11 mouse cellular contexts compared by ENCODE assay signal in genomic region chr13:92241426-92241825, GRCm38 (mm10).
DNase-seq lines count a peak whose midpoint lies in the region; ATAC-seq and TF ChIP-seq lines count a peak whose summit lies in the region.
"Had no signal": no experiment of that assay in that cellular context is flagged by ENCODE, and none has a peak within 500 bp of the region (broad histone marks: within the 10 kb centered on the region; RNA-seq: fewer than 3 reads in every experiment).

No protein-coding gene starts in this region.

- no peaks in the 10 kb centered on the region for H3K36me3 ChIP-seq in kidney, adult 2 months (ENCODE audit: control insufficient read depth, insufficient read depth, low read length)
- H3K36me3 ChIP-seq in kidney, embryonic 15.5 days, result peaks cover 6% of the 10 kb centered on the region; the same call in 1 of the 2 replicates
- H3K36me3 ChIP-seq in liver, embryonic 14.5 days (replicated peaks; ENCODE audit: control insufficient read depth, insufficient read depth, low read depth), result no peaks in the 10 kb centered on the region

- TF ChIP-seq POLR2A in kidney, adult 2 months (IDR thresholded peaks at IDR 0.05; ENCODE audit: low read depth, low read length), result no peak

- TF ChIP-seq EP300 in liver, embryonic 14.5 days (IDR thresholded peaks at IDR 0.05; ENCODE audit: low read depth), result no peak

- intact Hi-C loops in left cerebral cortex, postnatal 36 days (cut with DNase I), result no loop called here

- H3K27me3 ChIP-seq in kidney, adult 2 months (replicated peaks; ENCODE audit: control insufficient read depth, insufficient read depth, low read length), result no peaks in the 10 kb centered on the region
- no peaks in the 10 kb centered on the region for H3K27me3 ChIP-seq in kidney, embryonic 15.5 days
- H3K27me3 ChIP-seq in liver, embryonic 14.5 days (ENCODE audit: control insufficient read depth, insufficient read depth, low read length), result no peaks in the 10 kb centered on the region

- no peak overlapping the region for H3K4me3 ChIP-seq in kidney, adult 2 months (ENCODE audit: insufficient read depth, low read depth, low read length)
- no peak overlapping the region for H3K4me3 ChIP-seq in kidney, embryonic 15.5 days (replicated peaks)
- H3K4me3 ChIP-seq in liver, embryonic 14.5 days (ENCODE audit: insufficient read depth in 1 of 2, low read depth in 2 of 2, low read length in 2 of 2), result no peak overlapping the region
- H3K4me3 ChIP-seq: left cerebral cortex, adult 2 months had no signal

- peak; percentile 17 for DNase-seq in kidney, adult 2 months
- peak; percentile 8 for DNase-seq in CD4-positive, CD25-positive, alpha-beta regulatory T cell, adult 2 months (ENCODE audit: low read depth, low spot score)
- DNase-seq in adrenal gland, postnatal 25 days, result peak; percentile 15
- peak in 1 of 3 experiments; percentile 2 for DNase-seq in liver, embryonic 14.5 days (ENCODE audit: low read depth in 3 of 3, low spot score in 3 of 3)
- no peak for DNase-seq in left cerebral cortex, postnatal 36 days (ENCODE audit: low spot score in 2 of 2)
- DNase-seq in cerebellum, postnatal 14 days, result no peak
- no peak for DNase-seq in frontal cortex, postnatal 10 days (ENCODE audit: low spot score in 2 of 2)
- DNase-seq: right cerebral cortex, adult 18-20 months had no signal

- no peaks in the 10 kb centered on the region for H3K4me1 ChIP-seq in kidney, adult 2 months (ENCODE audit: control insufficient read depth, insufficient read depth, low read length)
- H3K4me1 ChIP-seq in kidney, embryonic 15.5 days, result no peaks in the 10 kb centered on the region
- peaks cover 0 to 6% of the 10 kb centered on the region in 2 experiments; a peak in 1 of 4 replicates for H3K4me1 ChIP-seq in liver, embryonic 14.5 days (replicated peaks; ENCODE audit: control insufficient read depth in 2 of 2, insufficient read depth in 2 of 2, low read length in 1 of 2)

- no peak overlapping the region for H3K9ac ChIP-seq in kidney, embryonic 15.5 days
- no peak overlapping the region for H3K9ac ChIP-seq in liver, embryonic 14.5 days (replicated peaks)
- H3K9ac ChIP-seq: hindbrain, embryonic 14.5 days had no signal

- TF ChIP-seq CTCF in kidney, adult 2 months (conservative IDR thresholded peaks at IDR 0.05; ENCODE audit: insufficient read depth, insufficient read length, low read depth, low read length), result no peak
- TF ChIP-seq CTCF in liver, embryonic 14.5 days (IDR thresholded peaks at IDR 0.05; ENCODE audit: low read depth), result no peak

- ATAC-seq in kidney, embryonic 15.5 days (replicated peaks; ENCODE audit: low FRiP score), result no peak
- ATAC-seq in liver, embryonic 14.5 days (ENCODE audit: insufficient read depth), result peak; percentile 21; the same call in 1 of the 2 replicates

- H3K9me3 ChIP-seq in kidney, embryonic 15.5 days (replicated peaks), result no peaks in the 10 kb centered on the region
- H3K9me3 ChIP-seq in liver, embryonic 14.5 days (ENCODE audit: control insufficient read depth, low read length), result no peaks in the 10 kb centered on the region

- H3K27ac ChIP-seq in kidney, adult 2 months (ENCODE audit: insufficient read depth, low read depth, low read length), result no peak overlapping the region
- H3K27ac ChIP-seq in kidney, embryonic 15.5 days, result no peak overlapping the region
- H3K27ac ChIP-seq in liver, embryonic 14.5 days, result no peak overlapping the region
- H3K27ac ChIP-seq: hindbrain, embryonic 14.5 days; left cerebral cortex, adult 2 months had no signal

- WGBS in kidney, adult 2 months, result 54% methylated on average over 4 of the region's 4 CpGs
- 83% methylated on average over 4 of the region's 4 CpGs for WGBS in kidney, embryonic 15.5 days
- 30% methylated on average over 4 of the region's 4 CpGs for WGBS in liver, embryonic 14.5 days (ENCODE audit: insufficient replicate concordance)

- H3K4me2 ChIP-seq in kidney, embryonic 15.5 days, result no peak overlapping the region
- no peak overlapping the region for H3K4me2 ChIP-seq in liver, embryonic 14.5 days (ENCODE audit: low read depth)
- H3K4me2 ChIP-seq: hindbrain, embryonic 14.5 days had no signal

Comparison
In these comparisons a context has a peak if more than half of its experiments do, and no peak if none do; other contexts are left out.
1. DNase-seq: peak in kidney, adult 2 months (single experiment), CD4-positive, CD25-positive, alpha-beta regulatory T cell, adult 2 months (single experiment) and adrenal gland, postnatal 25 days (single experiment); none in left cerebral cortex, postnatal 36 days (0 of 2), cerebellum, postnatal 14 days (0 of 2) and frontal cortex, postnatal 10 days (0 of 2).